Mouse (Mus musculus) ES-E14 (cell line): ENCODE measurements around the gene Sult4a1.

Experiments
- MAFK ChIP-seq: IDR thresholded peaks from 2 replicates; pipeline ENCODE4 v1.6.1; 2014; ENCODE audit warnings: mild to moderate bottlenecking, low read depth, low read length, inconsistent platforms; ENCODE audit not compliant: insufficient read depth
- ZNF384 ChIP-seq: IDR thresholded peaks from 2 replicates; pipeline ENCODE4 v1.6.1; 2012; ENCODE audit warnings: low read depth, low read length, inconsistent platforms

DNA sequence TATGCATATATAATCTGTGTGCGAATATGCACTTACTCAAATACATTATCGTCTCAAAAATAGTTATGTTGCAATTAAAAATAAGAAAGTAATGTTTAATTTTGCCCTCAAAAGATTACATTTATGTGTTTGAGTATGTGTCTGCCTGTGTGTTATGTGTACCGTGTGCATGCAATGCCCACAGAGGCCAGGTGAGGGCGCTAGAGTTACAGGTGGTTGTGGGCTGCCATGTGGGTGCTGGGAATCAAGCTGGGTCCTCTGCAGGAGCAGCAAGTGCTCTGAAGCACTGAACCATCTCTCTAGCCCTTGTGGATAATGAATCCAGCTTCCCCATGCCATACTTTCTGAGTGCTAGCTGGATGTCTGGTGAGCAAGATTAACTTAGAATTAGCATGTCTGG lies 39.9 kb downstream of the Sult4a1 start:
- TF ChIP-seq MAFK = no peak
- no peak for TF ChIP-seq ZNF384
